Mouse (Mus musculus) neural tube, embryonic 11.5 days (tissue): ENCODE measurements around the gene Mios. TPM values are rescaled to one million over a fixed set of nuclear protein-coding genes. Genes with fewer than 3 reads are reported as not detected.

Experiments
- ATAC-seq: fragments of 200-750 bp; cut with Nextera tagmentation; 2 replicates; pipeline ENCODE4 v1.8.0; 2017; ENCODE audit warnings: moderate number of reproducible peaks, mild to moderate bottlenecking, moderate TSS enrichment, moderate library complexity; ENCODE audit not compliant: insufficient read depth, low FRiP score, low TSS enrichment
- DNase-seq: peaks from one replicate; pipeline ENCODE4 v3.0.0-alpha.2; 2015; ENCODE audit warnings: low spot score
- H3K27ac ChIP-seq: fragments of 300-500 bp; sonication (generic); 2 replicates; pipeline ENCODE4 v1.5.1; 2014; ENCODE audit warnings: low read depth, mild to moderate bottlenecking, low read length
- H3K27me3 ChIP-seq: fragments of 300-500 bp; sonication (generic); 2 replicates; pipeline ENCODE4 v1.6.1; 2014; ENCODE audit warnings: mild to moderate bottlenecking, low read length, mixed read lengths; ENCODE audit not compliant: control insufficient read depth, insufficient read depth
- H3K36me3 ChIP-seq: fragments of 300-500 bp; sonication (generic); 2 replicates; pipeline ENCODE4 v1.6.1; 2014; ENCODE audit warnings: mild to moderate bottlenecking, low read length, moderate library complexity, mixed read lengths; ENCODE audit not compliant: control insufficient read depth, insufficient read depth
- H3K4me1 ChIP-seq: fragments of 300-500 bp; sonication (generic); 2 replicates; pipeline ENCODE4 v1.6.1; 2014; ENCODE audit warnings: low read length, mixed read lengths; ENCODE audit not compliant: control insufficient read depth, insufficient read depth
- H3K4me2 ChIP-seq: fragments of 300-500 bp; sonication (generic); 2 replicates; pipeline ENCODE4 v1.6.1; 2014; ENCODE audit warnings: low read depth, mild to moderate bottlenecking, moderate library complexity
- H3K4me3 ChIP-seq: fragments of 300-500 bp; sonication (generic); 2 replicates; pipeline ENCODE4 v1.5.1; 2014; ENCODE audit warnings: low read depth, low read length
- H3K9ac ChIP-seq: fragments of 300-500 bp; sonication (generic); 2 replicates; pipeline ENCODE4 v1.6.1; 2014; ENCODE audit warnings: mild to moderate bottlenecking, low read length
- H3K9me3 ChIP-seq: fragments of 300-500 bp; sonication (generic); 2 replicates; pipeline ENCODE4 v1.6.1; 2016; ENCODE audit warnings: low read length; ENCODE audit not compliant: control insufficient read depth
- WGBS: fragments of 180-500 bp; shearing (Covaris S2); extraction: QIAGEN DNeasy Blood & Tissue Kit; methylation state at CpG from one replicate; pipeline ENCODE4 v1.1.7; 2014; 5-methylcytosine and 5-hydroxymethylcytosine counted together
- polyA plus RNA-seq: library from polyadenylated mRNA; unstranded; fragments of >200 nt; fragmentation: Nextera tagmentation; extraction: Ambion mirVana; gene quantifications from 2 replicates; pipeline ENCODE4 v1.2.1, GENCODE M21; 2014

Mios gene
- polyA plus RNA-seq, result 29.5 and 30.0 TPM in 2 replicates

GRCm38 (mm10) chr6:8209047-8209865, at the start of gene Mios:
TSS of gene Mios (plus strand) at chr6:8209222.
- Histone ChIP-seq H3K36me3 (no peaks in the 10 kb centered on the region), H3K27me3 (no peaks in the 10 kb centered on the region), H3K9me3 (no peaks in the 10 kb centered on the region), H3K4me2 (peak within 1 kb of the TSS; percentile 50), H3K4me3 (peak within 1 kb of the TSS; percentile 84), H3K27ac (peak within 1 kb of the TSS; percentile 92), H3K9ac (peak within 1 kb of the TSS; percentile 91), H3K4me1 (peaks cover 3% of the 10 kb centered on the region; the same call in 1 of the 2 replicates)
- ATAC-seq (peak; percentile 98), DNase-seq (peak; percentile 97)
- WGBS, result 1% methylated on average over 87 of the region's 90 CpGs

- H3K9me3 ChIP-seq, result no peaks in the 10 kb centered on the region
- H3K4me2 ChIP-seq, result no peak overlapping the region
- no peak overlapping the region for H3K27ac ChIP-seq
- WGBS, result 68% methylated on average over 2 of the region's 2 CpGs
- H3K4me3 ChIP-seq, result no peak overlapping the region
- H3K27me3 ChIP-seq, result no peaks in the 10 kb centered on the region
- H3K4me1 ChIP-seq, result no peaks in the 10 kb centered on the region
- no peaks in the 10 kb centered on the region for H3K36me3 ChIP-seq
- DNase-seq (no peak), ATAC-seq (no peak)
- H3K9ac ChIP-seq, result no peak overlapping the region
Observed at GRCm38 (mm10) chr6:8160001-8160400, 49.0 kb upstream of the Mios start.

GRCm38 (mm10) chr6:8164741-8165140, 44.3 kb upstream of the Mios start:
- no peaks in the 10 kb centered on the region for H3K36me3 ChIP-seq
- H3K27me3 ChIP-seq, result no peaks in the 10 kb centered on the region
- no peak for DNase-seq
- H3K4me2 ChIP-seq, result no peak overlapping the region
- H3K9ac ChIP-seq, result no peak overlapping the region
- H3K9me3 ChIP-seq, result no peaks in the 10 kb centered on the region
- H3K4me1 ChIP-seq, result no peaks in the 10 kb centered on the region
- WGBS, result 71% methylated on average over 1 of the region's 1 CpGs
- no peak overlapping the region for H3K27ac ChIP-seq
- H3K4me3 ChIP-seq, result no peak overlapping the region
- ATAC-seq, result no peak

GRCm38 (mm10) chr6:8172101-8172500, 36.9 kb upstream of the Mios start:
- no peaks in the 10 kb centered on the region for H3K27me3 ChIP-seq
- WGBS, result 43% methylated on average over 1 of the region's 1 CpGs
- H3K9me3 ChIP-seq, result no peaks in the 10 kb centered on the region
- H3K36me3 ChIP-seq, result no peaks in the 10 kb centered on the region
- no peaks in the 10 kb centered on the region for H3K4me1 ChIP-seq
- ATAC-seq (no peak), DNase-seq (no peak)
- no peak overlapping the region for H3K4me3 ChIP-seq
- H3K9ac ChIP-seq, result no peak overlapping the region
- H3K4me2 ChIP-seq, result no peak overlapping the region
- H3K27ac ChIP-seq, result no peak overlapping the region

GRCm38 (mm10) chr6:8174062-8174461, 35.0 kb upstream of the Mios start:
- DNase-seq (no peak), ATAC-seq (no peak)
- Histone ChIP-seq H3K4me3 (no peak overlapping the region), H3K27ac (no peak overlapping the region), H3K36me3 (no peaks in the 10 kb centered on the region), H3K4me1 (no peaks in the 10 kb centered on the region), H3K9ac (no peak overlapping the region), H3K27me3 (no peaks in the 10 kb centered on the region), H3K9me3 (no peaks in the 10 kb centered on the region), H3K4me2 (no peak overlapping the region)
- WGBS, result 57% methylated on average over 2 of the region's 2 CpGs

- WGBS, result 94% methylated on average over 7 of the region's 7 CpGs
- H3K4me3 ChIP-seq, result no peak overlapping the region
- H3K27me3 ChIP-seq, result no peaks in the 10 kb centered on the region
- H3K4me1 ChIP-seq, result no peaks in the 10 kb centered on the region
- no peak overlapping the region for H3K9ac ChIP-seq
- H3K9me3 ChIP-seq, result no peaks in the 10 kb centered on the region
- DNase-seq (no peak), ATAC-seq (no peak)
- H3K36me3 ChIP-seq, result no peaks in the 10 kb centered on the region
- H3K27ac ChIP-seq, result no peak overlapping the region
- H3K4me2 ChIP-seq, result no peak overlapping the region
Observed at GRCm38 (mm10) chr6:8175346-8175745, 33.7 kb upstream of the Mios start.

- no peak overlapping the region for H3K4me2 ChIP-seq
- no peak overlapping the region for H3K9ac ChIP-seq
- no peak overlapping the region for H3K27ac ChIP-seq
- H3K36me3 ChIP-seq, result no peaks in the 10 kb centered on the region
- no peak for DNase-seq
- WGBS, result 84% methylated on average over 2 of the region's 2 CpGs
- no peak for ATAC-seq
- no peaks in the 10 kb centered on the region for H3K9me3 ChIP-seq
- no peaks in the 10 kb centered on the region for H3K27me3 ChIP-seq
- H3K4me1 ChIP-seq, result no peaks in the 10 kb centered on the region
- no peak overlapping the region for H3K4me3 ChIP-seq
Observed at GRCm38 (mm10) chr6:8176116-8176515, 32.9 kb upstream of the Mios start.

- no peaks in the 10 kb centered on the region for H3K27me3 ChIP-seq
- H3K4me1 ChIP-seq, result no peaks in the 10 kb centered on the region
- no peaks in the 10 kb centered on the region for H3K36me3 ChIP-seq
- peak overlapping the region; percentile 9; the same call in 1 of the 2 replicates for H3K9ac ChIP-seq
- WGBS, result 40% methylated on average over 10 of the region's 10 CpGs
- H3K27ac ChIP-seq, result no peak overlapping the region
- no peaks in the 10 kb centered on the region for H3K9me3 ChIP-seq
- DNase-seq (no peak), ATAC-seq (no peak)
- H3K4me3 ChIP-seq, result no peak overlapping the region
- no peak overlapping the region for H3K4me2 ChIP-seq
Observed at GRCm38 (mm10) chr6:8178397-8178941, 30.6 kb upstream of the Mios start.
